Mouse (Mus musculus) liver, embryonic 12.5 days (tissue): ENCODE measurements around the gene Abcd4. TPM values are rescaled to one million over a fixed set of nuclear protein-coding genes. Genes with fewer than 3 reads are reported as not detected.

Source experiments
- ATAC-seq: fragments of 200-750 bp; cut with Nextera tagmentation; 2 replicates; pipeline ENCODE4 v1.8.0; 2017; ENCODE audit warnings: moderate number of reproducible peaks, mild to moderate bottlenecking, moderate library complexity
- H3K27ac ChIP-seq: fragments of 300-500 bp; sonication (generic); 2 replicates; pipeline ENCODE4 v1.5.1; 2016; ENCODE audit warnings: mild to moderate bottlenecking
- H3K27me3 ChIP-seq: fragments of 300-500 bp; sonication (generic); replicated peaks from 2 replicates; pipeline ENCODE4 v1.6.1; 2016; ENCODE audit warnings: mild to moderate bottlenecking, moderate library complexity
- H3K36me3 ChIP-seq: fragments of 300-500 bp; sonication (generic); 2 replicates; pipeline ENCODE4 v1.6.1; 2016; ENCODE audit warnings: mild to moderate bottlenecking, moderate library complexity
- H3K4me1 ChIP-seq: fragments of 300-500 bp; sonication (generic); 2 replicates; pipeline ENCODE4 v1.6.1; 2016
- H3K4me2 ChIP-seq: fragments of 300-500 bp; sonication (generic); 2 replicates; pipeline ENCODE4 v1.6.1; 2016; ENCODE audit warnings: mild to moderate bottlenecking, moderate library complexity
- H3K4me3 ChIP-seq: fragments of 300-500 bp; sonication (generic); 2 replicates; pipeline ENCODE4 v1.5.1; 2016; ENCODE audit warnings: mild to moderate bottlenecking, moderate library complexity
- H3K9ac ChIP-seq: fragments of 300-500 bp; sonication (generic); 2 replicates; pipeline ENCODE4 v1.6.1; 2016; ENCODE audit warnings: mild to moderate bottlenecking, moderate library complexity
- H3K9me3 ChIP-seq: fragments of 300-500 bp; sonication (generic); replicated peaks from 2 replicates; pipeline ENCODE4 v1.6.1; 2016; ENCODE audit warnings: mild to moderate bottlenecking, moderate library complexity
- WGBS: fragments of 180-500 bp; shearing (Covaris S2); methylation state at CpG from one replicate; pipeline ENCODE4 v1.1.7; 2016; ENCODE audit not compliant: insufficient replicate concordance; 5-methylcytosine and 5-hydroxymethylcytosine counted together
- polyA plus RNA-seq: library from polyadenylated mRNA; unstranded; fragments of >200 nt; fragmentation: Nextera tagmentation; extraction: Ambion mirVana; gene quantifications from 2 replicates; pipeline ENCODE4 v1.2.1, GENCODE M21; 2016

The Abcd4 gene
- polyA plus RNA-seq, 1 experiment from 2014 or later: 5.6 TPM

GRCm38 (mm10) chr12:84571466-84572340, 45.5 kb downstream of the Abcd4 start:
- Histone ChIP-seq H3K9me3 (no peaks in the 10 kb centered on the region), H3K4me3 (no peak overlapping the region), H3K9ac (no peak overlapping the region), H3K27me3 (peaks cover 100% of the 10 kb centered on the region), H3K27ac (no peak overlapping the region), H3K4me2 (no peak overlapping the region), H3K36me3 (no peaks in the 10 kb centered on the region), H3K4me1 (no peaks in the 10 kb centered on the region)
- no peak for ATAC-seq
- WGBS: 4% methylated on average over 43 of the region's 43 CpGs

- Histone ChIP-seq H3K4me2 (no peak overlapping the region), H3K9ac (no peak overlapping the region), H3K36me3 (no peaks in the 10 kb centered on the region), H3K9me3 (no peaks in the 10 kb centered on the region), H3K4me3 (no peak overlapping the region), H3K4me1 (no peaks in the 10 kb centered on the region), H3K27ac (no peak overlapping the region), H3K27me3 (peaks cover 99% of the 10 kb centered on the region)
- no peak for ATAC-seq
- 4% methylated on average over 34 of the region's 34 CpGs for WGBS
Measured at GRCm38 (mm10) chr12:84570694-84571415, 46.4 kb downstream of the Abcd4 start.

GRCm38 (mm10) chr12:84569976-84570693, 47.1 kb downstream of the Abcd4 start:
- Histone ChIP-seq H3K27me3 (peaks cover 98% of the 10 kb centered on the region), H3K4me3 (no peak overlapping the region), H3K36me3 (no peaks in the 10 kb centered on the region), H3K4me2 (no peak overlapping the region), H3K27ac (no peak overlapping the region), H3K9ac (no peak overlapping the region), H3K4me1 (no peaks in the 10 kb centered on the region), H3K9me3 (no peaks in the 10 kb centered on the region)
- WGBS: 4% methylated on average over 40 of the region's 40 CpGs
- ATAC-seq: no peak

- H3K4me3 ChIP-seq: no peak within 1 kb of the TSS
- H3K4me1 ChIP-seq: no peaks in the 10 kb centered on the region
- H3K9ac ChIP-seq: no peak within 1 kb of the TSS
- 6% methylated on average over 25 of the region's 25 CpGs for WGBS
- ATAC-seq: no peak
- peaks cover 97% of the 10 kb centered on the region for H3K27me3 ChIP-seq
- H3K9me3 ChIP-seq: no peaks in the 10 kb centered on the region
- no peak within 1 kb of the TSS for H3K27ac ChIP-seq
- no peaks in the 10 kb centered on the region for H3K36me3 ChIP-seq
- H3K4me2 ChIP-seq: no peak within 1 kb of the TSS
Measured at GRCm38 (mm10) chr12:84569336-84569970, 47.8 kb downstream of the Abcd4 start, which contains the start of gene Vsx2. Gene Vsx2, plus strand, starts transcription at chr12:84569762.

GRCm38 (mm10) chr12:84567576-84567975, 49.6 kb downstream of the Abcd4 start:
- WGBS: 48% methylated on average over 6 of the region's 6 CpGs
- Histone ChIP-seq H3K4me1 (no peaks in the 10 kb centered on the region), H3K9me3 (no peaks in the 10 kb centered on the region), H3K27ac (no peak overlapping the region), H3K27me3 (peaks cover 95% of the 10 kb centered on the region), H3K4me3 (no peak overlapping the region), H3K9ac (no peak overlapping the region), H3K4me2 (no peak overlapping the region), H3K36me3 (no peaks in the 10 kb centered on the region)
- ATAC-seq: no peak

- no peak overlapping the region for H3K9ac ChIP-seq
- H3K4me1 ChIP-seq: no peaks in the 10 kb centered on the region
- H3K36me3 ChIP-seq: no peaks in the 10 kb centered on the region
- 41% methylated on average over 4 of the region's 4 CpGs for WGBS
- ATAC-seq: no peak
- H3K4me3 ChIP-seq: no peak overlapping the region
- no peak overlapping the region for H3K27ac ChIP-seq
- H3K4me2 ChIP-seq: no peak overlapping the region
- H3K9me3 ChIP-seq: no peaks in the 10 kb centered on the region
- H3K27me3 ChIP-seq: peaks cover 50% of the 10 kb centered on the region
Measured at GRCm38 (mm10) chr12:84562558-84562957, 54.7 kb downstream of the Abcd4 start.

GRCm38 (mm10) chr12:84555218-84555617, 62.0 kb downstream of the Abcd4 start:
- peaks cover 23% of the 10 kb centered on the region for H3K27me3 ChIP-seq
- no peak overlapping the region for H3K4me2 ChIP-seq
- H3K4me3 ChIP-seq: no peak overlapping the region
- no peak overlapping the region for H3K9ac ChIP-seq
- 45% methylated on average over 8 of the region's 8 CpGs for WGBS
- H3K9me3 ChIP-seq: no peaks in the 10 kb centered on the region
- no peaks in the 10 kb centered on the region for H3K36me3 ChIP-seq
- no peak for ATAC-seq
- H3K27ac ChIP-seq: no peak overlapping the region
- no peaks in the 10 kb centered on the region for H3K4me1 ChIP-seq

Other genes with a start within 250 kb of the Abcd4 start
- 11.5 and 12.0 TPM in 2 replicates for gene Entpd5, start 208.4 kb downstream of the Abcd4 start, polyA plus RNA-seq
- 0.51 and 0.78 TPM in 2 replicates for gene Bbof1, start 208.3 kb downstream of the Abcd4 start, polyA plus RNA-seq
- gene Rnf113a2, start 200.2 kb downstream of the Abcd4 start, polyA plus RNA-seq: 17.7 and 18.2 TPM in 2 replicates
- gene Aldh6a1, start 166.4 kb downstream of the Abcd4 start, polyA plus RNA-seq: 17.4 and 17.9 TPM in 2 replicates
- gene Lin52, start 166.0 kb downstream of the Abcd4 start, polyA plus RNA-seq: 15.3 and 15.5 TPM in 2 replicates
- not detected in 2 replicates for gene Vsx2, start 47.7 kb downstream of the Abcd4 start, polyA plus RNA-seq
- gene Vrtn, start 23.6 kb upstream of the Abcd4 start, polyA plus RNA-seq: not detected in 2 replicates
- gene Syndig1l, start 81.4 kb upstream of the Abcd4 start, polyA plus RNA-seq: not detected in 2 replicates
- 23.6 and 24.0 TPM in 2 replicates for gene Npc2, start 155.7 kb upstream of the Abcd4 start, polyA plus RNA-seq
- gene Isca2, start 155.8 kb upstream of the Abcd4 start, polyA plus RNA-seq: 116 and 123 TPM in 2 replicates